ENCODE assay signal across 9 mouse cellular contexts in the genomic region with DNA sequence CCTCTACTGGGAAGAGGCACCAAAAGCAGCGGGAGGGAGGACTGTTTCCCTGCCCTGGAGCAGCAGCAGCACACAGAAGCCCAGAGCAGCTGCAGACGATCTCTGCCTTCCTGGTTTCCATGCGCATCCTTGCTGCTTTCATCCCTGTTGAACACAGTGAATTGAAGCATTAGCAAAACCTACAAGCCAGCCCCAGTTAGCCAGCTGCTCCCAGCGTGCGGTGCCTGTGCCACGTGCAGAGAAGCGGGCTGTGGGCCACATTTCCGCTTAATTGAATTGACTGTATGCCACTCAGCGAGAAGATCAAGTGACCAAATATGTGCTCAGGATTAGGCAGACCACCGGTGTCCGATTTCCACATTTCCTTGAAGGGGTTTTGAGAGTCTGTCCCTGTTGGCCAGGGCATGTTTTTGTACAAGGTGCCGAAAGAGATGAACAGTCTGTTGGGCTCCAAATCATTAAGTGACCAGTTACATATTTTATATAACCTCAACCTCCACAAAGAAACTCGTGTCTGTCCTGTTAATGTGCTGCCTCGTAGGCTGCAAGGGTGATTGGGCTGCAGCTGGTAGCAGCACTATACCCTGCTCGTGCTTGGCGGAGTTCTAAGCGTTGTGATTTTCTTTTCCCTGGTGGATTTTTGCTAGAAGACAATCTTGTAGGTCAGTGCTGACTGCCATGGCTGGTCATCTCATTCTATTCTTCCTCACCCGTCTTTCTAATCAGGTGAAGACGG.
DNase-seq lines count a peak whose midpoint lies in the region; ATAC-seq and TF ChIP-seq lines count a peak whose summit lies in the region.
"Had no signal": no experiment of that assay in that cellular context is flagged by ENCODE, and none has a peak within 500 bp of the region (broad histone marks: within the 10 kb centered on the region; RNA-seq: fewer than 3 reads in every experiment).

No protein-coding gene starts in this region.

- no peak overlapping the region for H3K4me2 ChIP-seq in embryonic facial prominence, embryonic 14.5 days (ENCODE audit: low read depth, low read length)
- no peak overlapping the region for H3K4me2 ChIP-seq in limb, embryonic 14.5 days (replicated peaks; ENCODE audit: low read depth, low read length, severe bottlenecking)
- no peak overlapping the region for H3K4me2 ChIP-seq in heart, embryonic 11.5 days
- H3K4me2 ChIP-seq: limb, embryonic 15.5 days had no signal

- ATAC-seq in embryonic facial prominence, embryonic 14.5 days (ENCODE audit: low read depth): peak; percentile 77
- peak; percentile 64 for ATAC-seq in limb, embryonic 14.5 days (ENCODE audit: low FRiP score, low read depth)
- no peak for ATAC-seq in megakaryocyte progenitor cell, adult 5-6 weeks (replicated peaks; ENCODE audit: poor library complexity)
- ATAC-seq in heart, embryonic 11.5 days (replicated peaks; ENCODE audit: insufficient number of reproducible peaks, low FRiP score, low TSS enrichment): no peak

- H3K4me3 ChIP-seq in embryonic facial prominence, embryonic 14.5 days (ENCODE audit: low read depth, low read length): no peak overlapping the region
- no peak overlapping the region for H3K4me3 ChIP-seq in limb, embryonic 14.5 days (replicated peaks; ENCODE audit: low read length)
- no peak overlapping the region for H3K4me3 ChIP-seq in heart, embryonic 11.5 days (ENCODE audit: low read depth, low read length)
- H3K4me3 ChIP-seq: limb, embryonic 15.5 days had no signal

- peak; percentile 37 for DNase-seq in gastrocnemius, postnatal 10 days
- DNase-seq in gastrocnemius, postnatal 25 days: no peak
- peak; percentile 79 for DNase-seq in Muller cell, postnatal 12 days (ENCODE audit: inconsistent ontology term)
- DNase-seq in embryonic facial prominence, embryonic 14.5 days (ENCODE audit: low spot score): peak; percentile 87
- peak; percentile 27 for DNase-seq in limb, embryonic 14.5 days (ENCODE audit: low spot score)
- no peak for DNase-seq in thymus, postnatal 10 days (ENCODE audit: low spot score in 2 of 2)

- TF ChIP-seq POLR2A in limb, embryonic 14.5 days (IDR thresholded peaks at IDR 0.05; ENCODE audit: borderline replicate concordance, extremely low read depth, insufficient read depth, insufficient read length): no peak

- H3K27me3 ChIP-seq in embryonic facial prominence, embryonic 14.5 days (replicated peaks; ENCODE audit: control insufficient read depth, insufficient read depth, low read length): 0 out of 2 replicates have a peak, but pooled peaks cover 4% of the 10 kb centered on the region
- no peaks in the 10 kb centered on the region for H3K27me3 ChIP-seq in limb, embryonic 14.5 days (ENCODE audit: control insufficient read depth, insufficient read depth, low read length)
- no peaks in the 10 kb centered on the region for H3K27me3 ChIP-seq in heart, embryonic 11.5 days (ENCODE audit: control insufficient read depth, insufficient read depth, low read length)
- H3K27me3 ChIP-seq: limb, embryonic 15.5 days had no signal

- H3K27ac ChIP-seq in embryonic facial prominence, embryonic 14.5 days (replicated peaks; ENCODE audit: low read depth, low read length): no peak overlapping the region
- H3K27ac ChIP-seq in limb, embryonic 14.5 days (replicated peaks; ENCODE audit: low read depth, low read length): no peak overlapping the region
- H3K27ac ChIP-seq in heart, embryonic 11.5 days (ENCODE audit: low read depth, low read length): no peak overlapping the region
- H3K27ac ChIP-seq: limb, embryonic 15.5 days had no signal

- H3K9me3 ChIP-seq in embryonic facial prominence, embryonic 14.5 days (ENCODE audit: control insufficient read depth, low read length): no peaks in the 10 kb centered on the region
- no peaks in the 10 kb centered on the region for H3K9me3 ChIP-seq in limb, embryonic 14.5 days (ENCODE audit: control insufficient read depth, low read length)
- no peaks in the 10 kb centered on the region for H3K9me3 ChIP-seq in heart, embryonic 11.5 days (replicated peaks; ENCODE audit: control insufficient read depth, low read length)
- H3K9me3 ChIP-seq: limb, embryonic 15.5 days had no signal

- peaks cover 8% of the 10 kb centered on the region; the same call in 1 of the 2 replicates for H3K4me1 ChIP-seq in embryonic facial prominence, embryonic 14.5 days (ENCODE audit: control insufficient read depth, insufficient read depth, low read length)
- H3K4me1 ChIP-seq in limb, embryonic 14.5 days (ENCODE audit: control insufficient read depth, insufficient read depth, low read length): 0 out of 2 replicates have a peak, but pooled peaks cover 7% of the 10 kb centered on the region
- H3K4me1 ChIP-seq in heart, embryonic 11.5 days (ENCODE audit: control insufficient read depth, insufficient read depth, low read length): no peaks in the 10 kb centered on the region

- WGBS in embryonic facial prominence, embryonic 14.5 days: 29% methylated on average over 19 of the region's 19 CpGs
- 50% methylated on average over 19 of the region's 19 CpGs for WGBS in limb, embryonic 14.5 days
- 77% methylated on average over 19 of the region's 19 CpGs for WGBS in heart, embryonic 11.5 days (ENCODE audit: insufficient replicate concordance)

- no peak overlapping the region for H3K9ac ChIP-seq in embryonic facial prominence, embryonic 14.5 days (ENCODE audit: low read depth, low read length)
- H3K9ac ChIP-seq in limb, embryonic 14.5 days (ENCODE audit: low read depth, low read length, severe bottlenecking): no peak overlapping the region
- H3K9ac ChIP-seq in heart, embryonic 11.5 days (ENCODE audit: low read depth, low read length): no peak overlapping the region
- H3K9ac ChIP-seq: limb, embryonic 15.5 days had no signal

- peaks cover 24% of the 10 kb centered on the region for H3K36me3 ChIP-seq in embryonic facial prominence, embryonic 14.5 days (ENCODE audit: control insufficient read depth, insufficient read depth, low read length)
- H3K36me3 ChIP-seq in limb, embryonic 14.5 days (ENCODE audit: control insufficient read depth, insufficient read depth, low read length): peaks cover 19% of the 10 kb centered on the region
- peaks cover 9% of the 10 kb centered on the region for H3K36me3 ChIP-seq in heart, embryonic 11.5 days (ENCODE audit: control insufficient read depth, insufficient read depth, low read length)

Comparison
In these comparisons a context has a peak if more than half of its experiments do, and no peak if none do; other contexts are left out.
1. DNase-seq: peak in gastrocnemius, postnatal 10 days (single experiment), Muller cell, postnatal 12 days (single experiment), embryonic facial prominence, embryonic 14.5 days (single experiment) and limb, embryonic 14.5 days (single experiment); none in gastrocnemius, postnatal 25 days (single experiment) and thymus, postnatal 10 days (0 of 2).
2. ATAC-seq: peak in embryonic facial prominence, embryonic 14.5 days (single experiment) and limb, embryonic 14.5 days (single experiment); none in megakaryocyte progenitor cell, adult 5-6 weeks (single experiment) and heart, embryonic 11.5 days (single experiment).